Mouse (Mus musculus) kidney, postnatal 10 days (tissue): Measurements from ENCODE around the gene Ccdc88c.

Experiments used
- DNase-seq: peaks from one replicate; pipeline ENCODE4 v3.0.0; 2021; ENCODE audit warnings: mixed read lengths

Ccdc88c gene

DNA sequence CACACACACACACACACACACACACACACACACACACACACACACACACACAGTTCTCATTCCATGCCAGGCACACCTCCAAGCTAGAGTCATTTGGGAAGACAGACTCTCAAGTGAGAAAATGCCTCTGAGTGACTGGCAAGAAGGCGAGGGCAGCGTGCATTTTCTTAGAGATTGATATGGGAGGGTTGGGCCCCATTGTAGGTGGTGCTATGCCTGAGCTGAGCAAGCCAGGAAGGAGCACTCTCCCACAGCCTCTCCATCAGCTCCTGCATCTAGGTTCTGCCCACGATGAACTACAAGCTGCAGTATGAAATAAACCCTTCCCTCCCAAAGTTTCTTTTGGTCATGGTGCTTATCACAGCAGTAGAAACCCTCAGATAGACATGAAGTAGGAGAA lies 63.6 kb downstream of the Ccdc88c start:
- DNase-seq: no peak

DNA sequence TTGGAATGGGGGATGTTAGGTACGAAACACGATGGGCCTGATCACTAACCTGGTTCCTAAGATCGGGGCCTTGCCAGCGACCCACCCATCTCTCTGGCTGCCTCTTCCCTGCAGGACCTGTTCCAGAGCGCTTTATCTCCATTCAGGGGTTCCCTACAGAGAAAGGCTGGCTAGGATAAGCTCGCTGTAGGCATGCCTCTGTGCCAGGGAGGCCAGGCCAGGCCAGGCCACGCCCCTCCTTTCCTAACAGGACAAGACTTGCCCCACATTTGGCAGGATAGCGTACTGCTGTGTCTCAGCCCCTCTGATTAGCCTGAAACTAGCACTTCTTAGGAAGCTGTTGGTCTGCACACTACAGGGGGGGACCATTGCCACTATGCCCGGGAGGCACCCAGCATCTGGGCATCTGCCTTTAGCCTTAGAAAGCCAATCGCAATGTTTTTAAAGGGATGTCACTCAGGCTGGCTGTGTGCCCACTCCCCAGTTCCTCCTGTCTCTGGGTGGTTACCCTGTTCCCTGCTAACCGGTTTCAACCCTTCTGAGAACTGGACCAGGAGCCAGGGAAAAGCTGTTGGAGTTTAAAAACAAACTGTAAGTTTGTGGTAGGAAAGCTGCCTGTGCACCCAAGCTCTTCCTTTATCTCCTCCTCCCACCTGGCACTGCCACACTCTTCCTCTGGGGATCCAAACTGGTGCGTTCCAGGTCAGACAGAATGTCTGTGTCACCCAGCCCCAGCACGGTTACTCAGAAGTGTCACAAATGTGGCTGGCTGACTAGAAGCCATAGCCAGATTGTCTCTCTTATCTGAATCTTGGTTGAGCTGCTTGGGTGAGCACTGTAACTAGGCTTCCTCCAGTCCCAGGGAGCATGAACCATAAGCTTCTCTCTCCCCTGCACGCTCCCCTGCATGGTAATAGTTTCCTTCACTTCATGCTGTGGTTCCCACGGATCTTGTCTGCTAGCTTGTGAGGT lies 69.9 kb downstream of the Ccdc88c start:
- DNase-seq: peak; percentile 47

DNA sequence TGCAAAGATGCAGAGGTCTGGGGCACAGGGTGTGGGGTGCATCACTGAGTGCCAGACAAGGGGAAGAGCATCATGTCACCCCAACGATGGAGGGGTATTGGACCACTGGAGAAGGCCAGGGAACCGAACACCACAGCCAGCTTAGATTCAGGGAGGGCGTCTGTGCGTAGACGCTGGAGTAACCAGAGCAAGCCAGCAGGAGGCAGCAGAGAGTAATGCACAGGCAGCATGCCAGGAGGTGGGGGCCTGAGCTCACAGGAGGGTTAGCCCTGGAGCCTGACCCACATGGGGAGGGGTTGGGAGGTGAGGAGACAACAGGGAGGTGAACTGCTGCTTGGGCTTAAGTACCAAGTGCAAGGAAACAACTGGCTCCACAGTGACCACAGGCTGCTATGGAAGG lies 70.8 kb downstream of the Ccdc88c start:
- DNase-seq: peak; percentile 85

DNA sequence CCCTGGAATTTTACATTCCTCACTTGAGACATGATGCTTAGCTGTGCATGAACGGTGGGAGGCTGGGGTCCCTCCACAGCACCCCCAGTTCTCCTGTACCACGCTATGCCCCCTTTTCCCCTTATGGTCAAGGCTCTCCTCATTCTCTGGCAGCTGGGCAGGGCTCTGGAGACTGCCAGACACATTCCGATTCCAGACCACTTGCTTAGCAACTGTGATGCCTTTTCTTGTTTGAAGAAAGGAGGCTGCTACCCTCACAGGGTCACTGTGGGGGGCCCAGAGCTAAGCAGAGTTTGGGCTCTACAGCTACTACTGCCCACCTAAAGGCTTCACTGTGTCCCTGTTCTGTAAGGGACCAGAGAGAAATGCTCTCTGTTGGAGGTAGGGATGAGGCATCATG lies 71.6 kb downstream of the Ccdc88c start:
- DNase-seq: no peak

DNA sequence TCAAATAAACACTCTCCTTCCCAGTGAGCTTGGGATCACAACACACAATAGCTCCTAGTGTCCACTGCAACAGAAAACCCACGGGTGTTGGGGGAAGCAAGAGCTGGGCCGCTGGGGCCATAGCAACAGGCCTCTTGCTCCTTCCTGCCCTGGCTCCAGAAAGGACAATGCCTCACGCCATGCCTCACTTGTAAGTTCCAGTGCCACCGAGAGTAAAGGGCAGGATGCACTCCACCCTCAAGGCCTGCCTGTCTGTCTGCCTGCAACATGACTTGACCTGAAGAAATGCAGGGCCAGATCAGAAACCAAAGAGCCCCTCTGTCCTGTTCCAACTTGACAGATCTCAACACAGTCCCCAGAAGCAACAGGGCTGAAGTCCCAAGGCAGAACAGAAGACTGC lies 72.0 kb downstream of the Ccdc88c start:
- no peak for DNase-seq

DNA sequence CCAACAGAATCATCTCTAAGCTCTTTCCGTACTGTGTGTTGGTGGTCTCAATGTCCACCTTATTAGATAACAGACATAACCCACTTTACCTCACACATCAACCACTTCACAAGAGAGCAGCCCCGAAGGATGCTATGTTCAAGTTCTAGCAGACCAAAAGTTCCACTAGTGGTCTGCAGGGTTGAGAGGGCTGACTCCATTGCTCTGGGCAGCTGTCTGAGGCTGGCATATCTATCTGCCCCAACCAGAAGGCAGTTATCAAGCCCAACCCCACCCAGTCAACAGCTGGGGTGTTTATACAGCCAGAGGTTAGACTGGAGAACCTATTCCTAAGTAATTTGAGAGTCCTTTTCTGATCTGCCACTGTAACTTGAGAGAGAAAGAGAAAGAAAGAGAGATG lies 72.8 kb downstream of the Ccdc88c start:
- no peak for DNase-seq

DNA sequence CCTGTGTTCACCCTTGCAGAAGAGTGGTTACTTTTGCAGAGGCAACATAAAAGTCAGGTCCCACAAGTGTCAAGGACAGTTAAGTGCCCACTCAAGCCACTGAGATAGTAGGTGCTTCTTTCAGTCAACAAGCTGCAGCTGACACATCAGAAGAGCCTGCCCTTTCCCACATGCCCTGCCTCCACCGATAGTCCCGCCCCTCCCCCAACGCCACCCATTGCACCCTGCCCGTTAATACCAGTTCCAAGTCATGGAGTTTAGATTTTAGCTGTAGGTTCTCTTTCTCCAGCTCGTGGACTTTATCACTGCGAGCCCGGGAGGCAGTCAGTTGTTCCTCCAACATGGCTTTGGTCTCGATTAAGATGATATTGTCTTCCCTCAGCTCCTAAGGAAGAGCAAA lies 74.9 kb downstream of the Ccdc88c start:
- peak; percentile 30 for DNase-seq

DNA sequence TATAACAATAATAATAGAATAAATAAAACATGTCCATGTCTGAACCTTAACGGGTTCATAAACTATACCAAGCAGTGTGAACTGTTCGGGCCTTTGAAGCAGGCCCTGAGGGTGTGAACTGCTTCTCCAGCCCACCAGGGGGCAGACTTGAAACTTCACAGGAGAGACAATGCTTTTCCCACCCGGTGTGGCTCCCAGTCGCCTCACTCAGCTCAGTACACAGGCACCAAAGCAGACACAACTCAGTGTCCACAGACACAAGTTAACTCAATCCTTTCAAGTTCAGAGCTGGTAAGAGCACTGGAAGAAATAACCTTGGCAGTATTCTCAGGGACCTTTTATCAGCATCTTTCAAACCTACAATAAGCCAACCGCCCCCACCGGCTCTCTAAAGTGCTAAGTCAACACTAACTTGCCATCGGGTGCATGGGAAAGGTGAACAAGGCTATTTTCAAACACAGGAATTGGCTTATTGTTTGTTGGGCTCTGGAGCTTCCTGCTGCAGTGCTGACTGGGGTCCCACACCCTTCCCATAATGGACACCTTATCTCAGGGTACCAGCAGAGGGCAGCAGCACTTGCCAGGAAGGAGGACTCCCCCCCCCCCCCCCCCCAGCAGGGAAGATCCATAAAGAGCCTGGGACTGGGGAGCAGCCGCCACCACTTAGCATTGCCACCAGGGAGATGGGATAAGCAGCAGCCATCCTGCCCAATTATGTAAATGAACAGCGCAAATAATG lies 76.5 kb downstream of the Ccdc88c start:
- DNase-seq: peak; percentile 88

DNA sequence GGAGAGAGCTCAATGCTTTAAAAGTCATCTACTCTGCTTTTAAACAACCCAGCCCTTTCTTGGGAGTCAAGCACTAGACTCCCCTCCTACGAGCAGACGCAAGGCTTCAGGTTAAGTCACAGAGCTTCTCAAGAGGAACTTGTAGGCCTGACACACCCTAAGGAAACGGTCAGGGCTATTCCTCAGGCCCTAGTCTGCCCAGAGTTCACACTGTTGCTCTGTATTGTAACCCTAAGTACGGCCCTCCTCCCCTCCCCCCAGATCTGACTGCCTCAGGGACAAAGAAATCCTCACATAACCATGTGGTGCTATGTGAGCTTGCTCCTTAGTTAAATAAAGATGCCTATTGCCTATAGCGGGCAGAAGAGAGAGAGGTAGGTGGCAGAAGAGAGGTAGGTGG lies 79.7 kb downstream of the Ccdc88c start:
- DNase-seq: no peak

DNA sequence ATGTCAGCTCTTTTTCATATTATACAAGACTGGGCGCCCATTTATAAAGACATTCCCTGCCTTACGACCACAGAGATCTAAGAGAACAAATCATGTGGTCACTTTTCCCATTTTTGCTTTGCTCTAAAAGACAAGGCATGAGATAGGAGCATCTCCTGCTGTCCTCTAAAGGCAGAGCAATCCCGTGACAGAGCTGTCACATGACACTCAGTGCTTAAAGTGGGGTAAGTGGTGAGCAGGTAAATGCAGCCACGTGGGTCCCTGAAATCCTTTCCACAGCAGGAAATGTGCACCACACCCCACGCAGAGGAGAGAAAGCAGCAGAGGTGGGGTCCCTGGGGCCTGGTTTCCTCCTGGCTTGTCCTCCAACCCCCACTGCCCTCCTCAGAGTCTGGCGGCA lies 80.8 kb downstream of the Ccdc88c start:
- DNase-seq: no peak

DNA sequence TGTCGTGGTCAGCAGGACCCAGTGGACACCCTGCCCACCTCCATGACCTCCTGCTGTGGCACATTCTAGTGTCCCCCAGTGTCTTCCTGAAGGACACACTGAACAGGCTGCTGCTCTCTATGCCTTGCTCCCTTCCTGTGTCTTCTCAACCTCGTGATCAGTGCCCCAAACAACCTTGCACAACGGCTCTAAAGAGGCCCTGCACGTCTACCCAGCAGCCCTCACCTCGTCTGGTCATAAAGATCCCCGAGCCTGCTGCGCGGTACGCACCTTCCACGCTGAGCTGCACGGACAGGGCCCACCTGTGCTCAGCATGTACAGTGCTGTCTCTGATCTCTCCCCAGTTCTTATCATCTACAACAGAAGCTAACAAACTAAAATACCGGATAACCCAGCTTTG lies 82.9 kb downstream of the Ccdc88c start:
- no peak for DNase-seq

DNA sequence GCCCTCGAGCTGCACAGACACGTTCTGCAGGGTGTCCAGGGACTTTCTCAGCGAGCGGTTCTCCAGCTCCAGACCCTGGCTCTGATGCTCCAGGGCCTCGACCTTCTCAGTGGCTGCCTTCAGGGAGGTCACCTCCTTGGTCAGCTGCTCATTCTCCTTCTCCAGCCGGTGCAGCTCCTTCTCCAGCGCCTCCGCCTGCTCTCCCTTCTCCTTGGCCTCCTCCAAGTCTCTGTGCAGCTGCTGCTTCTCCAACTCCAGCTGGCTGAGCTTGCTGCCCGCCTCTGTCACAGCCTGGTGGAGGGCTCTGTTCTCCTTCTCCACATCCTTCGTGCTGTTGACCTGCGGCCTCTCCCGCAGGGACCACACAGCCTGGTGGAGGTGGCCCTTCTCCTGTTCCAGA lies 83.4 kb downstream of the Ccdc88c start:
- no peak for DNase-seq

DNA sequence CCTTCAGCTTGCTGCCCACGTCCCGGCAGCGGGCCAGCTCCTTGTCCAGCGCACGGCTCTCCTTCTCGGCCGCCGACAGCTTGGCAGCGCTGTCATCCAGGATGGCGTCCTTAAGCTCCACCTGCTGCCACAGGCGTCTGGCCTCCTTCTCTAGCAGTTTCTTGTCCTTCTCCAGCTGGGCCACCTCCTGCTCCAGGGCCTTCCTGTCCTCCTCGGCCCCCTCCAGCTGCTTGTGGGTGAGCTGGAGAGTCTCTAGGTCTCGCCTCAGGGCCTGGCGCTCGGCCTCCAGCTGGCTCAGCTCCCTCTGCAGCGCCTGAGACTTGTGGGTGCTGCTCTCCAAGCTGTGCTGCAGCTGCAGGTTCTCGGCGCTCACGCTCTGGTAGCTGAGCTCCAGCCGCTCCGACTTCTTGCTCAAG lies 83.9 kb downstream of the Ccdc88c start:
- no peak for DNase-seq

DNA sequence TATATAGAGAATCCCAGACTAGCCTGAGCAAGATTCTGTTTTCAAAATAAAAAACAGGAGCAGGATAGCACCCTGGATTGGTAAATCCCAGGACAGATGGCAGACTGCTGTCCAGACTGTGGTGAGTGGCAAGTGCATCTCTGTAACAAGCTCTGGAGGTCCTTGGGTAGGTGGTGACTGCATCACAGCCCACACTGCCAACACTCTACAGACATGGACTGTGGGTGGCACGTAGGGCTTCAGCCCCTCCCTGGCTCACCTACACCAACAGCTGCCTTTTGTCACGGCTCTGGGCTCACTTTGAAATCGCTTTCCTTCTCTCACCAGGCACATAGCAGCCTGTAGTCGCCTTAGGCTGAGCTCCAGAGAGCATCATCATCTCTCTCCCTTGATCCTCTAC lies 85.7 kb downstream of the Ccdc88c start:
- DNase-seq: no peak

DNA sequence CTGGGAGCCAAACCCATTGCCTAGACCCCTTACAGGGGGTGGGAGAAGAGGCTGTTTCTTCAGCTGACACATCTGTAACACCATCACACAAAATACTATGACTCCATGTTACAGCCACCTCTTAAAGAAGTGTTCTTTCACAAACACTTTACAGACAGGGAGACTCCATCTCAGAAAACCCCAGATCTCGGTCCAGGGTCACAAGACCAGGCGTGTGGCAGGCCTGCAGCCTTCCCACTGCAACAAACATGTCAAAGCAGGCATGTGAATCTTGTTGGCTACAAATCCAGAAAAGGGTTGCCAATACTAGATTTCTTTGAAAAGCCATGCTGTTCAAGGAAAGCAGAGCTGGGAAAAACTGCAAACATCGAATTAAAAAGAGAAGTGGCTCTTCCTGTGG lies 87.5 kb downstream of the Ccdc88c start:
- DNase-seq: no peak

DNA sequence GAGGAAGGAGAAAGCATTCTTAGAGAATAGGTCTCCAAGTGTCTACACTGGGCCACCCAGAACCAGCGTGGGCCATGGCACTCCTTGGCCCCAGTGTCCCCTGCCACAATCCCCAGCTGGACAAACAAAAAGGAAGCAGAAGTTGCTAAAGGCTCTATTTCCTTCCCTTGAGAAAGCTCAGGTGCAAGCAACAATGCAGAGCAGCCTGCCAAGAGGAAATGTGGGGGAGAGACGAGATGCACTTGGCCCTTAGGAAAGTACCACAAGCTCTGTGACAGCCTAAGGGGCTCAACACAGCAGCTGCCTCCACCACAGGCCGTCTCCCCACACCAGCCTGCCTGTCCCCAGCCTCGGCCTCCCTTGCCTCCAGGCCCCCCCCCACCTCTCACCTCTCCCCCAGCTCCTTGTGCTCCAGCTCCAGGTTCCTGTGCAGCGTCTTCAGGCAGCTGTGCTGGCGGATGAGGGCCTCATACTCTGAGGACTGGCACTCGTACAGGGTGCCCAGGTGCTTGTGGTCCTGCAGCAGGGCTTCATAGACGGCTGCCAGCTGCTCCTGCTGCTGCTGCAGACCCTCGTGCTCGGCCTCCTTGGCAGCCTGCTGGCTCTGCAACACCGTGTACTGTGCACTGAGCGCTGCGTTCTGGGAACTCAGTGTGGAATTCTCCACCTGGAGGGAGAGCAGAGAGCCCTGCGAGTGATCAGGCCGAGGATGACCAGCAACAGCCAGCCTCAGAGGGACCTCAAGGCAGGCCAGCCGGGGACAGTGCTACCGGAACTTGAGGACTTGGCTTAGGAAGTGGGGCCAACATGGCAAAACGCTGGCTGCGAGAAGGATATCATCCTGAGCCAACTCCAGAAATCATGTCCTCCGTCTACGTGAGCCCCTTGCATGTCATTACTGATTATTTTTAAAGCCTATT lies 91.2 kb downstream of the Ccdc88c start:
- peak; percentile 64 for DNase-seq

DNA sequence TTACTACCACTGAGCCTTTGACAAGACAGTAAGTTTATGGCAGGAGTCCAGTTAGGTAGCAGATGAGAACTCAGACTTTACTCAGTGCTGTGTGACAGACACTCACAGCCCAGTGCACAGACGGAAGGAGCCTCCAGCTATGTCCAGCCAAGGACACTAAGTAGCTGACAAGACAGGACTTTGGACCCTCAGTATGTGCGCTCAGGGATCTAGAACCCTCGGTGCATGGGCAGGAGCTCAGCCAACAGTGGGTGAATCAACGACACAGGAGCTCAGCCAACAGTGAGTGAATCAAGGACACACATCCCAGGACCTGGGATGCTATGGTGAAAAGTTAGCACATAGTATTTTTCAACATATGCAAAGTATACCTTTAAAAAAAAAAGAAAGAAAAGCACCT lies 92.1 kb downstream of the Ccdc88c start:
- peak; percentile 34 for DNase-seq

DNA sequence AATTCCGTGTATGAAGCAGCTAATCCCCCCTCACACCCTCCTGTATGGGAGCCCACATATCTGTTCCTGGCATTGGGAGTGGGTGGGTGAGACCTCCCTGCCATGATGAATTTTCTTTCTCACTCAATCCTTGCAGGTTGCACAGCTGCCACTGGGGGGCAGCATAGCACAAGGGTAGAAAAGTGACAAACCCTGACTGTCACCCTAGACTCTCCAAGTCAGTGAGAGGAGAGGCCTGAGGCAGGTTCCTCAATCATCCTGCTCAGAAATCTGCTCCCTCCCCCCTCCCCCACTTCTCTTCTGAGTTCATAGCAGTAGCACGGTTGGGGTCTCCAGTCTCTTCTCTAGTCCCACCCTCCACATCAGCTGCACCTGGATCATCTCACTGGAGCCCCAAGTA lies 92.7 kb downstream of the Ccdc88c start:
- DNase-seq: peak; percentile 87

DNA sequence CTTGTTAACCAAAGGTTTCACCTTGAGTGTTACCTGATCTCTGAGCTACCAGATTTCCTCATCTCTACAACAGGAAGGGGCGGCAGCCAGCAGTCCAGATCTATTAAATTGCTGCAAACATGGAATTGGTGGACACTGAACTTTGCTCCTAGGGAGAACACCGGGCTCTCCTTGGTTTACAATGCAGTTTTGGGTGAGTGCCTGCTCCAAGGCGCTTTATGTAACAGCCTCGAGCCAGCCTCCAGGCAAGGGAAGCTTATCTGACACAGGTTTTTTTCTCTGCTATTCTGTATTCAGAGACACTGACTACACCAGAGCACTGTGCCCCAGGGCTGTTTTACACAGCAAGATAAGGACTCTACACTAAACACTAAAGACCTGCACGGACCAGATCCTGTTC lies 94.1 kb downstream of the Ccdc88c start:
- DNase-seq: no peak

DNA sequence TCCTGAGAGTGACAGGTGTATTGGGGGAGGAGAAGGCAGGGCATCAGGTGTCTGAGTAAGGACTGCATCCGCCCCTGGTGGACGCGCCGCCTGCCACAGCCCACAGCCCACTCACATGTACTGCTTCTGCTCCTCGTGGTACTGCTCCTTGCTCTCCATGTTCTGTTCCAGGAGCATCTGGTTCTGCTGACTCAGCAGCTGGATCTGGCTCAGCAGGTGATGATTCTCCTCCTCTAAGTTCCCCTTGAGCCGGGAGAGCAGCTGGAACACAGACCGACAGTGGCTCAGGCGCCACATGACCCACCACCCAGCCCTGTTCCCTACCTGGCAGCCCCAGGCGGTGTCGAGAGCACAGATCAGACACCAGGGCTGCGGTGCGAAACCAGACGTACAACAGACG lies 97.2 kb downstream of the Ccdc88c start:
- no peak for DNase-seq

DNA sequence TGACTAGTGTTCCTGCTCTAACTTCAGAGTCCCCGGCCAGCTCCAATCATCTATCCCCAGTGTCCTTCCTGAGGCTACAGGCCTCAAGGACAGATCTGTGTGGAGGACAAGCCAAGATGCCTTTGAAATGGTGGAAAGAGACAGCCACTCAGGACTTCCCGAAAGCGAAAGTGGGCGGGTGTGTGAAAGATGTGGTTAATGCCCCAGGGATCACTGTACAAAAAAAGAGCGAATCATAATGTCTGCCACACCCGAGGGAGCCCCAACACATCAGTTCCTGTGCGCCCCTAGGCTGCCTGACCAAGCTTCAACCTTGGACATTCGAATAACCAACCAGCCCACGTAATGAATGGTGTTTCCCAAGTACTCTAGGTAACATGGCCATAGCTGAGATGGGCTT lies 100.6 kb downstream of the Ccdc88c start:
- no peak for DNase-seq

DNA sequence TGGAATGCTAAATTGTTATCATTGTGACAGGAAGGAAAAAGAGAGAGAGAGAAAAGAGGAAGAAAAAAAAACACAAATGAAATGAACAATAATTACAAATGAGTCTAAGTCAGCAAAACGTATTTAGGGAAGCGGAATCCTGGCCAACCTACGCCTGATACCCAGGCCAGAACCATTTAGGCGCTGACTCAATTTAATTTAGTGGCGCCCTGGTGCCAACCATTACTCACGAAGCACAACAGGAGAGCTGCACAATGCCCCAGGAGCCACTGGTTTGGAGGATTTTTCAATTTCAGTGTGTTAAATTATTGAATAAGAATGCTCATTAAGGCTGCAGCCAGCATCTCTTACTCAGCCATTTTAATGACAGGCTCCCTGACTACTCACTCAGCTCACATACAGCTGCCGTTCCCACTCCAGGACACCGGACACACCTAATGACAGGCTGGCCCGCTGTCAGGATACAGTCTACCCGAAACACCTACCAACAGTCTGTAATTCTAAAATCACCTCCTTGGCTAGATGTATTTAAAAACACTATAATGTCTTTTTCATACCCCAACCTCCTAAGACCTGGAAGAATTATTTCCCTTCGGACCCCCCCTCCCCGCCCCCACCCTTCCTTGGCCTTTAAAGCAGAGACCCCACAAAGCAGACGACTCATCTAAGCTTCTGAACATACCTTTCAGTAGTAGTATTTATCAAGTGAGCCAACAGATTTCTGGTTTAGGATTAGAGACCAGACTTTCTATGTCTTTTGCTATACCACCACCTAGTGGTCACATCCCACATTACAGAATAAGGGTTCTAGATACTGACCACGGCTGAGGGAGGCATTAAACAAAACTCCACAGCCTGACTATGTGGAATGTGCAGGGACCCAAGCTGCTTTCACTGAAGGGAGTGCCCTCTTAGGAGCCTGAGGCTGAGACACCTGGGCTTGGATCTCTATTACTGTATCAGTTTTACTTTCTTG lies 102.9 kb downstream of the Ccdc88c start:
- DNase-seq: peak; percentile 72
